Mouse (Mus musculus): ENCODE measurements around the gene Sync.

DNA sequence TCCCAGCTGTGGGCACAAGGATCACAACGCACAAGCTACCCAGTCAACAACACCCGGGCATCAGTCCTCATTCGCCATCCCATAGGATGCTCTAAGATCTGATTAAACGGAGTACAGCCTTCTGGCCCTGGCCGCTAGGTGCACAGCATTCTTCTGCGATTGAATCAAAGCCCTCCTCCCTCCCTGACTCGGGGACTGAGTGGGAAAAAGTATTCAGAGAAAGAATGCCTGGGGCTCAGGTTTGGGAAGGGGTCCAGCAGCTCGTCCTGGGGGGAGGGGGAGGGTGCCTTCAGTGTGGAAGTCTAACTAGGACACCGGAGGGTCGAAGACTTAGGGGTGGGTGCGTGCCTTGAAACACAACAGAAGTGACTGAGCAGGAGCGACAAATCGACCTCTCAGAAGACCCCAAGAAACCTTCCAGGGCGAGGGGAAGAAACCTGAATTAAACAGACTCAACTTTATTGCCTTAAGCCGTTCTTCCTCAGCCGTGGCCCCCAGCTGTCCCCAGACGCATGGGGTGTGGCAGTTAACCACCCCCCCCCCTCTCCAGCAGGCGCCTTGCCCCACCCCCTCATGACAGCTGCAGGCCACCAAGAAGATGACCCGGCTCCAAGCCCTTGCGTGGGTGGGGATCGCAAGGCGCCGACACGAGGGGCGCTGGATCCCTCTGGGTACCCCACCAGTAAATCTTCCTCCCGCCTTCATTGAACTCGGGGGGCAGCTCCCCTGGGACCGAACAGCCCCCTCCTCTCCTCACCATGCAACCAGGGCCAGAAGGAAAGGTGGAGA, 540 bp upstream of the Sync start:
- TF ChIP-seq POLR2A (IDR thresholded peaks at IDR 0.05; ENCODE audit: low read depth, low read length) (no peak), ELF1 (IDR thresholded peaks at IDR 0.05; ENCODE audit: low read depth, low read length) (no peak), ZKSCAN1 (IDR thresholded peaks at IDR 0.05; ENCODE audit: borderline replicate concordance, low read depth, low read length) (no peak), NRF1 (IDR thresholded peaks at IDR 0.05; ENCODE audit: low read depth, low read length) (no peak), NELFE (IDR thresholded peaks at IDR 0.05; ENCODE audit: low read depth, low read length) (no peak), E2F4 (IDR thresholded peaks at IDR 0.05; ENCODE audit: insufficient replicate concordance, low read depth, low read length) (no peak), CTCF (conservative IDR thresholded peaks at IDR 0.05 in 1 of 2, IDR thresholded peaks at IDR 0.05 in 1 of 2; ENCODE audit: low read depth in 2 of 2, low read length in 2 of 2) (no peak), JUND (conservative IDR thresholded peaks at IDR 0.05; ENCODE audit: low read depth, low read length) (no peak), IRF4 (IDR thresholded peaks at IDR 0.05; ENCODE audit: low read depth, low read length) (no peak), TCF12 (IDR thresholded peaks at IDR 0.05; ENCODE audit: low read depth, low read length) (no peak), ZNF384 (IDR thresholded peaks at IDR 0.05; ENCODE audit: low read depth, low read length) (no peak), RAD21 (IDR thresholded peaks at IDR 0.05; ENCODE audit: low read depth, low read length) (no peak)

All from CH12.LX (cell line).